Mouse (Mus musculus) neural tube, embryonic 15.5 days (tissue): ENCODE data around the gene Tuba1b. TPM values are rescaled to one million over a fixed set of nuclear protein-coding genes. Genes with fewer than 3 reads are reported as not detected.

Source experiments
- polyA plus RNA-seq: library from polyadenylated mRNA; unstranded; fragments of >200 nt; fragmentation: Nextera tagmentation; extraction: Ambion mirVana; gene quantifications from 2 replicates; pipeline ENCODE4 v1.2.1, GENCODE M21; 2015

Tuba1b gene
- polyA plus RNA-seq, 1 experiment from 2014 or later: 1,446 TPM

Other genes with a start within 250 kb of the Tuba1b start
- gene Ccdc65, start 226.4 kb downstream of the Tuba1b start, polyA plus RNA-seq: 6.4 and 7.5 TPM in 2 replicates
- 11.9 and 12.3 TPM in 2 replicates for gene Fkbp11, start 206.4 kb downstream of the Tuba1b start, polyA plus RNA-seq
- 97.8 TPM in 2 replicates for gene Arf3, start 171.4 kb downstream of the Tuba1b start, polyA plus RNA-seq
- gene Wnt10b, start 156.4 kb downstream of the Tuba1b start, polyA plus RNA-seq: 0.08 and 0.72 TPM in 2 replicates
- gene Wnt1, start 144.7 kb downstream of the Tuba1b start, polyA plus RNA-seq: 1.0 and 2.0 TPM in 2 replicates
- 0.18 and 0.36 TPM in 2 replicates for gene Ddn, start 125.1 kb downstream of the Tuba1b start, polyA plus RNA-seq
- 66.4 and 72.9 TPM in 2 replicates for gene Prkag1, start 103.0 kb downstream of the Tuba1b start, polyA plus RNA-seq
- gene Kmt2d, start 63.4 kb downstream of the Tuba1b start, polyA plus RNA-seq: 9.9 and 10.1 TPM in 2 replicates
- 27.0 and 33.2 TPM in 2 replicates for gene Rhebl1, start 40.0 kb downstream of the Tuba1b start, polyA plus RNA-seq
- 2.5 and 3.2 TPM in 2 replicates for gene Dhh, start 36.0 kb downstream of the Tuba1b start, polyA plus RNA-seq
- gene Lmbr1l, start 16.3 kb downstream of the Tuba1b start, polyA plus RNA-seq: 27.9 and 28.6 TPM in 2 replicates
- not detected in 2 replicates for gene Gm49450, start 19.0 kb upstream of the Tuba1b start, polyA plus RNA-seq
- 10,639 and 13,509 TPM in 2 replicates for gene Tuba1a, start 19.1 kb upstream of the Tuba1b start, polyA plus RNA-seq
- gene Tuba1c, start 95.3 kb upstream of the Tuba1b start, polyA plus RNA-seq: 12.4 and 52.6 TPM in 2 replicates
- 185 and 209 TPM in 2 replicates for gene Prph, start 120.6 kb upstream of the Tuba1b start, polyA plus RNA-seq
- 4.6 and 10.3 TPM in 2 replicates for gene Troap, start 140.0 kb upstream of the Tuba1b start, polyA plus RNA-seq
- 2.4 and 3.6 TPM in 2 replicates for gene C1ql4, start 153.3 kb upstream of the Tuba1b start, polyA plus RNA-seq
- gene Dnajc22, start 158.6 kb upstream of the Tuba1b start, polyA plus RNA-seq: 0.47 and 2.3 TPM in 2 replicates
- gene Spats2, start 191.4 kb upstream of the Tuba1b start, polyA plus RNA-seq: 28.9 and 35.4 TPM in 2 replicates